In genomic region chr5:30869405-30870130, GRCm38 (mm10) we compare ENCODE assay signal across 8 mouse cellular contexts. TPM values are rescaled to one million over a fixed set of nuclear protein-coding genes. Genes with fewer than 3 reads are reported as not detected.
A peak's percentile ranks its signal among the peaks of the same experiment; 100 is the strongest.
DNase-seq lines count a peak whose midpoint lies in the region; ATAC-seq and TF ChIP-seq lines count a peak whose summit lies in the region.

No protein-coding gene starts in this region.

- peak; percentile 89 for ATAC-seq in heart, embryonic 11.5 days (replicated peaks; ENCODE audit: insufficient number of reproducible peaks, low FRiP score, low TSS enrichment)
- ATAC-seq in kidney, embryonic 16.5 days (ENCODE audit: low FRiP score, low TSS enrichment) = peak; percentile 91
- peak; percentile 95 for ATAC-seq in liver, embryonic 11.5 days (replicated peaks; ENCODE audit: low FRiP score)

- H3K4me2 ChIP-seq in heart, embryonic 11.5 days = peak overlapping the region; percentile 88
- H3K4me2 ChIP-seq in kidney, embryonic 16.5 days (replicated peaks; ENCODE audit: low read depth, low read length) = peak overlapping the region; percentile 71
- H3K4me2 ChIP-seq in liver, embryonic 11.5 days = peak overlapping the region; percentile 78
- H3K4me2 ChIP-seq in myocyte (ENCODE audit: low read depth) = peak overlapping the region; percentile 89

- H3K9ac ChIP-seq in heart, embryonic 11.5 days (ENCODE audit: low read depth, low read length) = peak overlapping the region; percentile 91
- H3K9ac ChIP-seq in kidney, embryonic 16.5 days (replicated peaks; ENCODE audit: low read length) = peak overlapping the region; percentile 93
- peak overlapping the region; percentile 76 for H3K9ac ChIP-seq in liver, embryonic 11.5 days (ENCODE audit: low read depth, low read length)

- peak overlapping the region; percentile 53 for H3ac ChIP-seq in myocyte (ENCODE audit: control insufficient read depth, insufficient read length)

- H3K4me3 ChIP-seq in embryonic fibroblast, embryonic 13.5 days (ENCODE audit: insufficient read depth, low read length) = peak overlapping the region; percentile 99
- peak overlapping the region; percentile 91 for H3K4me3 ChIP-seq in heart, embryonic 11.5 days (ENCODE audit: low read depth, low read length)
- peak overlapping the region; percentile 92 for H3K4me3 ChIP-seq in kidney, embryonic 16.5 days (ENCODE audit: low read length)
- H3K4me3 ChIP-seq in liver, embryonic 11.5 days (ENCODE audit: low read depth, low read length) = peak overlapping the region; percentile 73
- H3K4me3 ChIP-seq in myocyte = peak overlapping the region; percentile 67

- DNase-seq in CD4-positive helper T cell, adult 2 months (ENCODE audit: low read depth, low spot score) = peak; percentile 90
- DNase-seq in brain, adult 2 months (ENCODE audit: low read depth, low spot score) = peak; percentile 94
- peak; percentile 90 for DNase-seq in liver, embryonic 11.5 days (ENCODE audit: low spot score)
- DNase-seq in spleen, postnatal 4 days (ENCODE audit: low spot score in 2 of 2) = peak; percentile 92 to 97

- TF ChIP-seq POLR2A in embryonic fibroblast, embryonic 13.5 days (IDR thresholded peaks at IDR 0.05; ENCODE audit: low read depth, low read length) = peak; percentile 85
- peak; percentile 95 for TF ChIP-seq POLR2A in myocyte (IDR thresholded peaks at IDR 0.05; ENCODE audit: insufficient read length, low read depth)

- H3K27me3 ChIP-seq in heart, embryonic 11.5 days (ENCODE audit: control insufficient read depth, insufficient read depth, low read length) = no peaks in the 10 kb centered on the region
- H3K27me3 ChIP-seq in kidney, embryonic 16.5 days (ENCODE audit: insufficient read depth, low read length) = no peaks in the 10 kb centered on the region
- no peaks in the 10 kb centered on the region for H3K27me3 ChIP-seq in liver, embryonic 11.5 days (replicated peaks; ENCODE audit: control insufficient read depth, insufficient read depth, low read length)
- no peaks in the 10 kb centered on the region for H3K27me3 ChIP-seq in myocyte (ENCODE audit: control insufficient read depth, insufficient read depth, insufficient read length)

- H3K79me2 ChIP-seq in myocyte (ENCODE audit: control insufficient read depth, insufficient read depth) = peaks cover 11% of the 10 kb centered on the region

- TF ChIP-seq CTCF in embryonic fibroblast, embryonic 13.5 days (IDR thresholded peaks at IDR 0.05; ENCODE audit: borderline replicate concordance, insufficient read depth, low read length) = no peak

- H3K4me1 ChIP-seq in embryonic fibroblast, embryonic 13.5 days (ENCODE audit: control insufficient read depth, insufficient read depth, low read length) = no peaks in the 10 kb centered on the region
- H3K4me1 ChIP-seq in heart, embryonic 11.5 days (ENCODE audit: control insufficient read depth, insufficient read depth, low read length) = peaks cover 5% of the 10 kb centered on the region
- peaks cover 11% of the 10 kb centered on the region for H3K4me1 ChIP-seq in kidney, embryonic 16.5 days (ENCODE audit: insufficient read depth, low read length)
- peaks cover 5% of the 10 kb centered on the region for H3K4me1 ChIP-seq in liver, embryonic 11.5 days (replicated peaks; ENCODE audit: control insufficient read depth, insufficient read depth, low read length)

- no peaks in the 10 kb centered on the region for H3K9me3 ChIP-seq in heart, embryonic 11.5 days (replicated peaks; ENCODE audit: control insufficient read depth, low read length)
- H3K9me3 ChIP-seq in kidney, embryonic 16.5 days (ENCODE audit: low read length) = no peaks in the 10 kb centered on the region
- H3K9me3 ChIP-seq in liver, embryonic 11.5 days (ENCODE audit: control insufficient read depth, low read length) = no peaks in the 10 kb centered on the region

- H3K36me3 ChIP-seq in heart, embryonic 11.5 days (ENCODE audit: control insufficient read depth, insufficient read depth, low read length) = peaks cover 31% of the 10 kb centered on the region
- H3K36me3 ChIP-seq in kidney, embryonic 16.5 days (ENCODE audit: insufficient read depth, low read length) = peaks cover 36% of the 10 kb centered on the region
- peaks cover 27% of the 10 kb centered on the region for H3K36me3 ChIP-seq in liver, embryonic 11.5 days (ENCODE audit: control insufficient read depth, insufficient read depth, low read length)
- H3K36me3 ChIP-seq in myocyte (ENCODE audit: control insufficient read depth, insufficient read depth) = peaks cover 18% of the 10 kb centered on the region

- 0% methylated on average over 61 of the region's 63 CpGs for WGBS in heart, embryonic 11.5 days (ENCODE audit: insufficient replicate concordance)
- under 1% methylated on average over 63 of the region's 63 CpGs for WGBS in kidney, embryonic 16.5 days
- WGBS in liver, embryonic 11.5 days = under 1% methylated on average over 60 of the region's 63 CpGs

- no peak overlapping the region; the same call in 1 of the 2 replicates for H3K27ac ChIP-seq in embryonic fibroblast, embryonic 13.5 days (ENCODE audit: insufficient read depth, low read length)
- H3K27ac ChIP-seq in heart, embryonic 11.5 days (ENCODE audit: low read depth, low read length) = 0 out of 2 replicates have a peak overlapping the region, but pooled peaks have one; percentile 6
- peak overlapping the region; percentile 59; the same call in 1 of the 2 replicates for H3K27ac ChIP-seq in kidney, embryonic 16.5 days (ENCODE audit: low read length)
- peak overlapping the region; percentile 17; the same call in 1 of the 2 replicates for H3K27ac ChIP-seq in liver, embryonic 11.5 days (ENCODE audit: low read depth, low read length)

TF ChIP-seq in myocyte, 11 proteins besides CTCF, POLR2A, EP300 and RAD21:
- no peak for TF ChIP-seq MAX (IDR thresholded peaks at IDR 0.05; ENCODE audit: low read depth)
- TF ChIP-seq MYOG (IDR thresholded peaks at IDR 0.05; ENCODE audit: control insufficient read depth in 1 of 3, insufficient read depth in 1 of 3, insufficient read length in 2 of 3, low read depth in 2 of 3) = peak in 2 of 3 experiments; percentile 42 to 48
- no peak for TF ChIP-seq TCF12 (IDR thresholded peaks at IDR 0.05; ENCODE audit: insufficient read depth, poor library complexity, severe bottlenecking)
- no peak for TF ChIP-seq TCF3 (IDR thresholded peaks at IDR 0.05; ENCODE audit: insufficient read length, low read depth)
- peak; percentile 13 for TF ChIP-seq REST (IDR thresholded peaks at IDR 0.05; ENCODE audit: insufficient read depth, insufficient read length)
- TF ChIP-seq MYOD1 (IDR thresholded peaks at IDR 0.05; ENCODE audit: control insufficient read depth in 1 of 3, insufficient read length in 2 of 3, low read depth in 2 of 3) = peak in 2 of 3 experiments; percentile 18 to 27
- TF ChIP-seq E2F4 (IDR thresholded peaks at IDR 0.05; ENCODE audit: insufficient read depth) = peak; percentile 29
- TF ChIP-seq POLR2AphosphoS2 (IDR thresholded peaks at IDR 0.05; ENCODE audit: insufficient read length, low read depth) = peak; percentile 92
- TF ChIP-seq USF1 (IDR thresholded peaks at IDR 0.05; ENCODE audit: low read depth) = no peak
- TF ChIP-seq SRF (IDR thresholded peaks at IDR 0.05; ENCODE audit: control insufficient read depth, insufficient read length, low read depth) = no peak

RNA-seq across cellular contexts. Expression of gene Tmem214, which starts 1.8 kb away (rescaled TPM):
- 102 and 122 TPM in 2 replicates for polyA plus RNA-seq in embryonic fibroblast, embryonic 13.5 days (2011; ENCODE audit: insufficient read length, low read depth, missing spikeins)
- polyA plus RNA-seq in heart, embryonic 11.5 days (2014; fragmentation: Nextera tagmentation; extraction: Ambion mirVana) = 47.8 and 48.2 TPM in 2 replicates
- polyA plus RNA-seq in kidney, embryonic 16.5 days (2015; fragmentation: Nextera tagmentation; extraction: Ambion mirVana) = 96.8 and 98.3 TPM in 2 replicates
- 66.5 and 67.2 TPM in 2 replicates for polyA plus RNA-seq in liver, embryonic 11.5 days (2014; fragmentation: Nextera tagmentation; extraction: Ambion mirVana)
- polyA plus RNA-seq in myocyte (2012; fragmentation: generic; extraction: Trizol) = 52.8 TPM

RNA-seq across cellular contexts. Expression of gene Agbl5, which starts 18.9 kb away (rescaled TPM):
- polyA plus RNA-seq in embryonic fibroblast, embryonic 13.5 days (2011; ENCODE audit: insufficient read length, low read depth, missing spikeins) = 7.2 and 17.0 TPM in 2 replicates
- 12.9 and 14.5 TPM in 2 replicates for polyA plus RNA-seq in heart, embryonic 11.5 days (2014; fragmentation: Nextera tagmentation; extraction: Ambion mirVana)
- 23.9 and 27.1 TPM in 2 replicates for polyA plus RNA-seq in kidney, embryonic 16.5 days (2015; fragmentation: Nextera tagmentation; extraction: Ambion mirVana)
- 12.4 and 14.4 TPM in 2 replicates for polyA plus RNA-seq in liver, embryonic 11.5 days (2014; fragmentation: Nextera tagmentation; extraction: Ambion mirVana)
- 3.1 TPM for polyA plus RNA-seq in myocyte (2012; fragmentation: generic; extraction: Trizol)

RNA-seq across cellular contexts. Expression of gene Ost4, which starts 38.0 kb away (rescaled TPM):
- polyA plus RNA-seq in embryonic fibroblast, embryonic 13.5 days (2011; ENCODE audit: insufficient read length, low read depth, missing spikeins) = 335 and 354 TPM in 2 replicates
- 445 and 470 TPM in 2 replicates for polyA plus RNA-seq in heart, embryonic 11.5 days (2014; fragmentation: Nextera tagmentation; extraction: Ambion mirVana)
- 457 and 467 TPM in 2 replicates for polyA plus RNA-seq in kidney, embryonic 16.5 days (2015; fragmentation: Nextera tagmentation; extraction: Ambion mirVana)
- 467 and 501 TPM in 2 replicates for polyA plus RNA-seq in liver, embryonic 11.5 days (2014; fragmentation: Nextera tagmentation; extraction: Ambion mirVana)
- polyA plus RNA-seq in myocyte (2012; fragmentation: generic; extraction: Trizol) = 262 TPM

RNA-seq across cellular contexts. Expression of gene Emilin1, which starts 43.6 kb away (rescaled TPM):
- polyA plus RNA-seq in embryonic fibroblast, embryonic 13.5 days (2011; ENCODE audit: insufficient read length, low read depth, missing spikeins) = 85.9 and 98.0 TPM in 2 replicates
- 90.5 and 123 TPM in 2 replicates for polyA plus RNA-seq in heart, embryonic 11.5 days (2014; fragmentation: Nextera tagmentation; extraction: Ambion mirVana)
- polyA plus RNA-seq in kidney, embryonic 16.5 days (2015; fragmentation: Nextera tagmentation; extraction: Ambion mirVana) = 335 and 366 TPM in 2 replicates
- polyA plus RNA-seq in liver, embryonic 11.5 days (2014; fragmentation: Nextera tagmentation; extraction: Ambion mirVana) = 89.5 and 95.1 TPM in 2 replicates
- polyA plus RNA-seq in myocyte (2012; fragmentation: generic; extraction: Trizol) = 25.8 TPM

RNA-seq across cellular contexts. Expression of gene Khk, which starts 51.7 kb away (rescaled TPM):
- 11.4 and 12.4 TPM in 2 replicates for polyA plus RNA-seq in embryonic fibroblast, embryonic 13.5 days (2011; ENCODE audit: insufficient read length, low read depth, missing spikeins)
- 10.1 and 11.3 TPM in 2 replicates for polyA plus RNA-seq in heart, embryonic 11.5 days (2014; fragmentation: Nextera tagmentation; extraction: Ambion mirVana)
- polyA plus RNA-seq in kidney, embryonic 16.5 days (2015; fragmentation: Nextera tagmentation; extraction: Ambion mirVana) = 38.8 and 41.4 TPM in 2 replicates
- polyA plus RNA-seq in liver, embryonic 11.5 days (2014; fragmentation: Nextera tagmentation; extraction: Ambion mirVana) = 58.6 and 60.2 TPM in 2 replicates
- 16.6 TPM for polyA plus RNA-seq in myocyte (2012; fragmentation: generic; extraction: Trizol)
